Comparison of ENCODE assay signal across 21 mouse cellular contexts in the genomic region with DNA sequence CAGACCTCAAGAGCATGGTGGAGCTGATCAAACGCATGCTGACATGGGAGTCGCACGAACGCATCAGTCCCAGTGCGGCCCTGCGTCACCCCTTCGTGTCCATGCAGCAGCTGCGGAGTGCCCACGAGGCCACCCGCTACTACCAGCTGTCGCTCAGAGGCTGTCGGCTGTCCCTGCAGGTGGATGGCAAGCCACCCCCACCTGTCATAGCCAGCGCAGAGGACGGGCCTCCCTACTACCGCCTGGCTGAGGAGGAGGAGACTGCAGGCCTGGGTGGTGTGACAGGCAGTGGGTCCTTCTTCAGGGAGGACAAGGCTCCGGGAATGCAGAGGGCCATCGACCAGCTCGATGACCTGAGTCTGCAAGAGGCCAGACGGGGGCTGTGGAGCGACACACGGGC. TPM values are rescaled to one million over a fixed set of nuclear protein-coding genes. Genes with fewer than 3 reads are reported as not detected.
DNase-seq lines count a peak whose midpoint lies in the region; ATAC-seq and TF ChIP-seq lines count a peak whose summit lies in the region.
"Had no signal": no experiment of that assay in that cellular context is flagged by ENCODE, and none has a peak within 500 bp of the region (broad histone marks: within the 10 kb centered on the region; RNA-seq: fewer than 3 reads in every experiment).

No protein-coding gene starts in this region.

- H3K4me2 ChIP-seq in hindbrain, postnatal 0 days (ENCODE audit: low read depth, low read length) = no peak overlapping the region
- no peak overlapping the region for H3K4me2 ChIP-seq in hindbrain, embryonic 12.5 days (replicated peaks)
- no peak overlapping the region for H3K4me2 ChIP-seq in liver, embryonic 14.5 days (ENCODE audit: low read depth)
- no peak overlapping the region for H3K4me2 ChIP-seq in liver, embryonic 11.5 days
- H3K4me2 ChIP-seq: embryonic facial prominence, embryonic 15.5 days; hindbrain, embryonic 15.5 days had no signal

- TF ChIP-seq POLR2A in ES-Bruce4 (IDR thresholded peaks at IDR 0.05; ENCODE audit: insufficient read depth, low read length) = no peak

- ATAC-seq in hindbrain, postnatal 0 days = no peak
- no peak for ATAC-seq in hindbrain, embryonic 12.5 days (ENCODE audit: low FRiP score)
- no peak for ATAC-seq in liver, embryonic 14.5 days (ENCODE audit: insufficient read depth)
- ATAC-seq in liver, embryonic 11.5 days (replicated peaks; ENCODE audit: low FRiP score) = no peak
- ATAC-seq in G1E (ENCODE audit: extremely low read depth, insufficient number of reproducible peaks, low FRiP score, poor library complexity, severe bottlenecking) = no peak
- ATAC-seq: forebrain, embryonic 14.5 days; inflammation-experienced regulatory T-cells, adult 6 months had no signal

- H3K27ac ChIP-seq in hindbrain, postnatal 0 days = no peak overlapping the region
- no peak overlapping the region for H3K27ac ChIP-seq in hindbrain, embryonic 12.5 days
- no peak overlapping the region for H3K27ac ChIP-seq in liver, embryonic 14.5 days
- no peak overlapping the region for H3K27ac ChIP-seq in liver, embryonic 11.5 days (ENCODE audit: low read depth, low read length)
- no peak overlapping the region for H3K27ac ChIP-seq in ES-Bruce4 (ENCODE audit: insufficient read depth, low read length)
- H3K27ac ChIP-seq: embryonic facial prominence, embryonic 15.5 days; forebrain, embryonic 10.5 days; gastrocnemius, adult 2 months; hindbrain, embryonic 10.5 days; hindbrain, embryonic 15.5 days had no signal

- no peak for TF ChIP-seq EP300 in liver, embryonic 14.5 days (IDR thresholded peaks at IDR 0.05; ENCODE audit: low read depth)
- no peak for TF ChIP-seq EP300 in ES-Bruce4 (IDR thresholded peaks at IDR 0.05; ENCODE audit: insufficient read depth, low read depth, low read length)

- no peak overlapping the region for H3K9ac ChIP-seq in hindbrain, postnatal 0 days (replicated peaks; ENCODE audit: low read length)
- no peak overlapping the region for H3K9ac ChIP-seq in hindbrain, embryonic 12.5 days
- H3K9ac ChIP-seq in liver, embryonic 14.5 days (replicated peaks) = no peak overlapping the region
- H3K9ac ChIP-seq in liver, embryonic 11.5 days (ENCODE audit: low read depth, low read length) = no peak overlapping the region
- H3K9ac ChIP-seq in ES-Bruce4 (ENCODE audit: low read depth, poor library complexity, severe bottlenecking) = no peak overlapping the region
- H3K9ac ChIP-seq: embryonic facial prominence, embryonic 15.5 days; hindbrain, embryonic 15.5 days had no signal

- H3K4me1 ChIP-seq in hindbrain, postnatal 0 days (ENCODE audit: insufficient read depth, low read length) = no peaks in the 10 kb centered on the region
- no peaks in the 10 kb centered on the region for H3K4me1 ChIP-seq in hindbrain, embryonic 12.5 days
- peaks cover 15 to 18% of the 10 kb centered on the region in 2 experiments for H3K4me1 ChIP-seq in liver, embryonic 14.5 days (replicated peaks; ENCODE audit: control insufficient read depth in 2 of 2, insufficient read depth in 2 of 2, low read length in 1 of 2)
- peaks cover 7% of the 10 kb centered on the region for H3K4me1 ChIP-seq in liver, embryonic 11.5 days (replicated peaks; ENCODE audit: control insufficient read depth, insufficient read depth, low read length)
- H3K4me1 ChIP-seq in ES-Bruce4 (ENCODE audit: control insufficient read depth, insufficient read depth, low read length) (peaks cover 1% of the 10 kb centered on the region), G1E (ENCODE audit: insufficient read depth, low read depth, low read length) (peaks cover 14% of the 10 kb centered on the region)
- H3K4me1 ChIP-seq: hindbrain, embryonic 15.5 days had no signal

- no peak overlapping the region for H3K4me3 ChIP-seq in hindbrain, postnatal 0 days (ENCODE audit: low read length)
- H3K4me3 ChIP-seq in hindbrain, embryonic 12.5 days = no peak overlapping the region
- no peak overlapping the region for H3K4me3 ChIP-seq in liver, embryonic 14.5 days (ENCODE audit: insufficient read depth in 1 of 2, low read depth in 2 of 2, low read length in 2 of 2)
- H3K4me3 ChIP-seq in liver, embryonic 11.5 days (ENCODE audit: low read depth, low read length) = no peak overlapping the region
- peak overlapping the region; percentile 35 for H3K4me3 ChIP-seq in ES-Bruce4 (ENCODE audit: low read depth, low read length)
- 0 out of 2 replicates have a peak overlapping the region, but pooled peaks have one; percentile 14 for H3K4me3 ChIP-seq in G1E (ENCODE audit: low read depth, low read length)
- H3K4me3 ChIP-seq: embryonic facial prominence, embryonic 15.5 days; erythroblast, embryonic 14.5 days; forebrain, embryonic 10.5 days; gastrocnemius, adult 2 months; hindbrain, embryonic 10.5 days; hindbrain, embryonic 15.5 days had no signal

- H3K9me3 ChIP-seq in hindbrain, postnatal 0 days (ENCODE audit: low read length) = no peaks in the 10 kb centered on the region
- no peaks in the 10 kb centered on the region for H3K9me3 ChIP-seq in hindbrain, embryonic 12.5 days (replicated peaks)
- no peaks in the 10 kb centered on the region for H3K9me3 ChIP-seq in liver, embryonic 14.5 days (ENCODE audit: control insufficient read depth, low read length)
- no peaks in the 10 kb centered on the region for H3K9me3 ChIP-seq in liver, embryonic 11.5 days (ENCODE audit: control insufficient read depth, low read length)
- H3K9me3 ChIP-seq in ES-Bruce4 (replicated peaks; ENCODE audit: control insufficient read depth, insufficient read depth, low read length, poor library complexity, severe bottlenecking) (no peaks in the 10 kb centered on the region), G1E (replicated peaks) (no peaks in the 10 kb centered on the region)
- H3K9me3 ChIP-seq: embryonic facial prominence, embryonic 15.5 days; forebrain, embryonic 10.5 days; hindbrain, embryonic 10.5 days; hindbrain, embryonic 15.5 days had no signal

- 72% methylated on average over 21 of the region's 21 CpGs for WGBS in hindbrain, postnatal 0 days
- WGBS in hindbrain, embryonic 12.5 days = 82% methylated on average over 21 of the region's 21 CpGs
- 86% methylated on average over 21 of the region's 21 CpGs for WGBS in liver, embryonic 14.5 days (ENCODE audit: insufficient replicate concordance)
- WGBS in liver, embryonic 11.5 days = 85% methylated on average over 21 of the region's 21 CpGs

- TF ChIP-seq CTCF in hindbrain, postnatal 0 days (IDR thresholded peaks at IDR 0.05; ENCODE audit: low read depth) = peak; percentile 23; the same call in 1 of the 2 replicates
- TF ChIP-seq CTCF in liver, embryonic 14.5 days (IDR thresholded peaks at IDR 0.05; ENCODE audit: low read depth) = peak; percentile 22; the same call in 1 of the 2 replicates
- TF ChIP-seq CTCF in ES-Bruce4 (IDR thresholded peaks at IDR 0.05; ENCODE audit: low read depth, low read length) (no peak), G1E (IDR thresholded peaks at IDR 0.05; ENCODE audit: low read depth, low read length) (no peak)

- DNase-seq in hindbrain, postnatal 0 days (ENCODE audit: low spot score) = no peak
- no peak for DNase-seq in liver, embryonic 14.5 days (ENCODE audit: low read depth in 3 of 3, low spot score in 3 of 3)
- DNase-seq in liver, embryonic 11.5 days (ENCODE audit: low spot score) = no peak
- no peak for DNase-seq in G1E (ENCODE audit: low spot score)
- no peak for DNase-seq in adrenal gland, adult 2 months
- DNase-seq in lung, postnatal 4 days = no peak
- DNase-seq: adrenal gland, postnatal 10 days; cerebellum, adult 11-12 months; cerebellum, adult 9-10 months; cerebellum, postnatal 25 days; gastrocnemius, adult 2 months; gastrocnemius, postnatal 25 days had no signal

- H3K36me3 ChIP-seq in hindbrain, postnatal 0 days (ENCODE audit: insufficient read depth, low read length) = peaks cover 23% of the 10 kb centered on the region
- H3K36me3 ChIP-seq in hindbrain, embryonic 12.5 days = peaks cover 41% of the 10 kb centered on the region
- H3K36me3 ChIP-seq in liver, embryonic 14.5 days (replicated peaks; ENCODE audit: control insufficient read depth, insufficient read depth, low read depth) = peaks cover 11% of the 10 kb centered on the region; the same call in 1 of the 2 replicates
- H3K36me3 ChIP-seq in liver, embryonic 11.5 days (ENCODE audit: control insufficient read depth, insufficient read depth, low read length) = 0 out of 2 replicates have a peak, but pooled peaks cover 5% of the 10 kb centered on the region
- H3K36me3 ChIP-seq in ES-Bruce4 (ENCODE audit: control insufficient read depth, insufficient read depth, low read length, poor library complexity, severe bottlenecking) (0 out of 2 replicates have a peak, but pooled peaks cover 3% of the 10 kb centered on the region), G1E (replicated peaks) (peaks cover 15% of the 10 kb centered on the region)

- H3K27me3 ChIP-seq in hindbrain, postnatal 0 days (ENCODE audit: insufficient read depth, low read length) = no peaks in the 10 kb centered on the region
- no peaks in the 10 kb centered on the region for H3K27me3 ChIP-seq in hindbrain, embryonic 12.5 days
- no peaks in the 10 kb centered on the region for H3K27me3 ChIP-seq in liver, embryonic 14.5 days (ENCODE audit: control insufficient read depth, insufficient read depth, low read length)
- no peaks in the 10 kb centered on the region for H3K27me3 ChIP-seq in liver, embryonic 11.5 days (replicated peaks; ENCODE audit: control insufficient read depth, insufficient read depth, low read length)
- H3K27me3 ChIP-seq in ES-Bruce4 (ENCODE audit: control insufficient read depth, insufficient read depth, low read length, poor library complexity, severe bottlenecking) = no peaks in the 10 kb centered on the region
- H3K27me3 ChIP-seq in G1E (ENCODE audit: insufficient read depth, low read length) = peaks cover 5% of the 10 kb centered on the region
- H3K27me3 ChIP-seq: embryonic facial prominence, embryonic 15.5 days; hindbrain, embryonic 15.5 days had no signal

RNA-seq across cellular contexts. Expression of gene Hipk4, which starts 6.0 kb away (rescaled TPM):
- total RNA-seq in hindbrain, postnatal 0 days (2014; rRNA removed) = 0.73 and 1.8 TPM in 2 replicates
- 1.6 and 1.9 TPM in 2 replicates for polyA plus RNA-seq in hindbrain, postnatal 0 days (2015; fragmentation: Nextera tagmentation; extraction: Ambion mirVana)
- polyA plus RNA-seq in hindbrain, embryonic 12.5 days (2016; fragmentation: Nextera tagmentation; extraction: Ambion mirVana) = 0.36 and 0.66 TPM in 2 replicates
- polyA plus RNA-seq in liver, embryonic 14.5 days (2012; rRNA removed) = 0.49 and 0.50 TPM in 2 replicates
- polyA plus RNA-seq in liver, embryonic 14.5 days (2014; fragmentation: Nextera tagmentation; extraction: Ambion mirVana) = 0.06 TPM in 1 of 2 replicates, not detected in the other
- polyA plus RNA-seq in liver, embryonic 11.5 days (2014; fragmentation: Nextera tagmentation; extraction: Ambion mirVana) = 0.33 and 0.40 TPM in 2 replicates
- 1.4 and 1.5 TPM in 2 replicates for polyA plus RNA-seq in ES-Bruce4 (2011; ENCODE audit: insufficient read depth, insufficient read length, low read depth, missing spikeins)
- 0.38 TPM in 1 of 2 replicates, not detected in the other for total RNA-seq in G1E (2014; fragmentation: Nextera tagmentation)
- total RNA-seq in G1E (2017) = 0.11 and 0.12 TPM in 2 replicates
- 0.09 and 0.11 TPM in 2 replicates for polyA plus RNA-seq in G1E (2012)
- total RNA-seq in adrenal gland, adult 2 months (2021) = under 1 TPM; 0.21 to 0.29 TPM
- 0.82 and 1.1 TPM in 2 replicates for polyA plus RNA-seq in adrenal gland, adult 2 months (2012; rRNA removed)

RNA-seq across cellular contexts. Expression of gene Pld3, which starts 23.9 kb away (rescaled TPM):
- total RNA-seq in hindbrain, postnatal 0 days (2014; rRNA removed) = 307 and 308 TPM in 2 replicates
- polyA plus RNA-seq in hindbrain, postnatal 0 days (2015; fragmentation: Nextera tagmentation; extraction: Ambion mirVana) = 268 and 287 TPM in 2 replicates
- polyA plus RNA-seq in hindbrain, embryonic 12.5 days (2016; fragmentation: Nextera tagmentation; extraction: Ambion mirVana) = 93.9 and 104 TPM in 2 replicates
- polyA plus RNA-seq in liver, embryonic 14.5 days (2012; rRNA removed) = 48.9 and 55.9 TPM in 2 replicates
- polyA plus RNA-seq in liver, embryonic 14.5 days (2014; fragmentation: Nextera tagmentation; extraction: Ambion mirVana) = 55.0 TPM in 2 replicates
- polyA plus RNA-seq in liver, embryonic 11.5 days (2014; fragmentation: Nextera tagmentation; extraction: Ambion mirVana) = 39.3 and 44.4 TPM in 2 replicates
- polyA plus RNA-seq in ES-Bruce4 (2011; ENCODE audit: insufficient read depth, insufficient read length, low read depth, missing spikeins) (50.8 and 72.8 TPM in 2 replicates), G1E (2012) (19.5 and 23.1 TPM in 2 replicates)
- total RNA-seq in G1E (2014; fragmentation: Nextera tagmentation) (10.5 and 16.0 TPM in 2 replicates), G1E (2017) (7.2 TPM in 2 replicates)
- total RNA-seq in adrenal gland, adult 2 months (2021) = 100 to 1,000 TPM; 111 to 179 TPM
- polyA plus RNA-seq in adrenal gland, adult 2 months (2012; rRNA removed) = 202 and 253 TPM in 2 replicates

RNA-seq across cellular contexts. Expression of gene 2310022A10Rik, which starts 24.0 kb away (rescaled TPM):
- 8.1 and 8.2 TPM in 2 replicates for total RNA-seq in hindbrain, postnatal 0 days (2014; rRNA removed)
- polyA plus RNA-seq in hindbrain, postnatal 0 days (2015; fragmentation: Nextera tagmentation; extraction: Ambion mirVana) = 25.7 and 26.1 TPM in 2 replicates
- 35.0 and 35.4 TPM in 2 replicates for polyA plus RNA-seq in hindbrain, embryonic 12.5 days (2016; fragmentation: Nextera tagmentation; extraction: Ambion mirVana)
- polyA plus RNA-seq in liver, embryonic 14.5 days (2012; rRNA removed) = 13.8 and 14.9 TPM in 2 replicates
- polyA plus RNA-seq in liver, embryonic 14.5 days (2014; fragmentation: Nextera tagmentation; extraction: Ambion mirVana) = 12.7 and 14.6 TPM in 2 replicates
- 33.9 and 35.1 TPM in 2 replicates for polyA plus RNA-seq in liver, embryonic 11.5 days (2014; fragmentation: Nextera tagmentation; extraction: Ambion mirVana)
- polyA plus RNA-seq in ES-Bruce4 (2011; ENCODE audit: insufficient read depth, insufficient read length, low read depth, missing spikeins) (36.1 and 36.7 TPM in 2 replicates), G1E (2012) (61.2 and 61.5 TPM in 2 replicates)
- total RNA-seq in G1E (2014; fragmentation: Nextera tagmentation) (18.8 and 26.0 TPM in 2 replicates), G1E (2017) (5.2 and 10.0 TPM in 2 replicates)
- total RNA-seq in adrenal gland, adult 2 months (2021) = 10 to 100 TPM; 12.8 to 15.9 TPM
- 22.5 and 27.7 TPM in 2 replicates for polyA plus RNA-seq in adrenal gland, adult 2 months (2012; rRNA removed)

RNA-seq across cellular contexts. Expression of gene Prx, which starts 29.9 kb away (rescaled TPM):
- 1.8 and 2.1 TPM in 2 replicates for total RNA-seq in hindbrain, postnatal 0 days (2014; rRNA removed)
- 2.1 and 2.5 TPM in 2 replicates for polyA plus RNA-seq in hindbrain, postnatal 0 days (2015; fragmentation: Nextera tagmentation; extraction: Ambion mirVana)
- 2.5 and 3.5 TPM in 2 replicates for polyA plus RNA-seq in hindbrain, embryonic 12.5 days (2016; fragmentation: Nextera tagmentation; extraction: Ambion mirVana)
- polyA plus RNA-seq in liver, embryonic 14.5 days (2012; rRNA removed) = 0.55 and 0.73 TPM in 2 replicates
- polyA plus RNA-seq in liver, embryonic 14.5 days (2014; fragmentation: Nextera tagmentation; extraction: Ambion mirVana) = 0.23 and 0.29 TPM in 2 replicates
- polyA plus RNA-seq in liver, embryonic 11.5 days (2014; fragmentation: Nextera tagmentation; extraction: Ambion mirVana) = 0.80 and 0.84 TPM in 2 replicates
- polyA plus RNA-seq in ES-Bruce4 (2011; ENCODE audit: insufficient read depth, insufficient read length, low read depth, missing spikeins) = 4.2 and 5.7 TPM in 2 replicates
- total RNA-seq in G1E (2014; fragmentation: Nextera tagmentation) = 1.5 and 1.7 TPM in 2 replicates
- total RNA-seq in G1E (2017) = 0.93 and 1.3 TPM in 2 replicates
- polyA plus RNA-seq in G1E (2012) = 2.3 and 2.7 TPM in 2 replicates
- 1 to 10 TPM; 1.4 to 4.0 TPM for total RNA-seq in adrenal gland, adult 2 months (2021)
- polyA plus RNA-seq in adrenal gland, adult 2 months (2012; rRNA removed) = 2.0 and 2.2 TPM in 2 replicates

RNA-seq across cellular contexts. Expression of gene Sertad1, which starts 42.4 kb away (rescaled TPM):
- 7.2 and 9.4 TPM in 2 replicates for total RNA-seq in hindbrain, postnatal 0 days (2014; rRNA removed)
- polyA plus RNA-seq in hindbrain, postnatal 0 days (2015; fragmentation: Nextera tagmentation; extraction: Ambion mirVana) = 7.7 and 8.8 TPM in 2 replicates
- polyA plus RNA-seq in hindbrain, embryonic 12.5 days (2016; fragmentation: Nextera tagmentation; extraction: Ambion mirVana) = 17.5 TPM in 2 replicates
- 9.9 and 13.5 TPM in 2 replicates for polyA plus RNA-seq in liver, embryonic 14.5 days (2012; rRNA removed)
- 19.7 and 20.3 TPM in 2 replicates for polyA plus RNA-seq in liver, embryonic 14.5 days (2014; fragmentation: Nextera tagmentation; extraction: Ambion mirVana)
- polyA plus RNA-seq in liver, embryonic 11.5 days (2014; fragmentation: Nextera tagmentation; extraction: Ambion mirVana) = 23.0 and 24.3 TPM in 2 replicates
- polyA plus RNA-seq in ES-Bruce4 (2011; ENCODE audit: insufficient read depth, insufficient read length, low read depth, missing spikeins) = 8.0 and 8.9 TPM in 2 replicates
- total RNA-seq in G1E (2014; fragmentation: Nextera tagmentation) = 18.5 and 18.6 TPM in 2 replicates
- total RNA-seq in G1E (2017) = 62.3 and 63.1 TPM in 2 replicates
- 56.9 and 75.3 TPM in 2 replicates for polyA plus RNA-seq in G1E (2012)
- 10 to 100 TPM; 17.9 to 25.6 TPM for total RNA-seq in adrenal gland, adult 2 months (2021)
- polyA plus RNA-seq in adrenal gland, adult 2 months (2012; rRNA removed) = 57.7 and 60.5 TPM in 2 replicates

Comparison
In these comparisons a context has a peak if more than half of its experiments do, and no peak if none do; other contexts are left out.
1. H3K4me3 ChIP-seq: peak in ES-Bruce4 (single experiment) and G1E (single experiment); none in hindbrain, postnatal 0 days (single experiment), hindbrain, embryonic 12.5 days (single experiment), liver, embryonic 14.5 days (0 of 2) and liver, embryonic 11.5 days (single experiment).
2. CTCF ChIP-seq: peak in hindbrain, postnatal 0 days (single experiment) and liver, embryonic 14.5 days (single experiment); none in ES-Bruce4 (single experiment) and G1E (single experiment).